Mouse (Mus musculus): ENCODE measurements around the gene Abhd2.
A peak's percentile ranks its signal among the peaks of the same experiment; 100 is the strongest.
"Not testable (repeated sequence)": the region's sequence is repeated elsewhere in the genome, so short reads cannot be mapped to it uniquely, and the experiment has no call there.

Gene Abhd2

GRCm38 (mm10) chr7:79266228-79266627, 6.8 kb upstream of the Abhd2 start:
- no peak for DNase-seq (ENCODE audit: low spot score in 2 of 2)

- no peak for DNase-seq (ENCODE audit: low spot score in 2 of 2)
Measured at GRCm38 (mm10) chr7:79267690-79268388, 5.2 kb upstream of the Abhd2 start.

- no peak for DNase-seq (ENCODE audit: low spot score in 2 of 2)
Measured at GRCm38 (mm10) chr7:79268897-79269296, 4.1 kb upstream of the Abhd2 start.

- DNase-seq (ENCODE audit: low spot score in 2 of 2), result no peak
Measured at GRCm38 (mm10) chr7:79269411-79269810, 3.6 kb upstream of the Abhd2 start.

- no peak for DNase-seq (ENCODE audit: low spot score in 2 of 2)
Measured at GRCm38 (mm10) chr7:79269866-79270265, 3.1 kb upstream of the Abhd2 start.

GRCm38 (mm10) chr7:79270961-79271387, 2.0 kb upstream of the Abhd2 start:
- no peak for DNase-seq (ENCODE audit: low spot score in 2 of 2)

- no peak for DNase-seq (ENCODE audit: low spot score in 2 of 2)
Measured at GRCm38 (mm10) chr7:79271861-79272788, 874 bp upstream of the Abhd2 start.

- no peak for DNase-seq (ENCODE audit: low spot score in 2 of 2)
Measured at GRCm38 (mm10) chr7:79273738-79274472, 906 bp downstream of the Abhd2 start.

GRCm38 (mm10) chr7:79274473-79275010, 1.5 kb downstream of the Abhd2 start:
- DNase-seq (ENCODE audit: low spot score in 2 of 2), result no peak

GRCm38 (mm10) chr7:79275345-79275744, 2.3 kb downstream of the Abhd2 start:
- DNase-seq (ENCODE audit: low spot score in 2 of 2), result peak in 1 of 2 experiments; percentile 13

GRCm38 (mm10) chr7:79278432-79278831, 5.4 kb downstream of the Abhd2 start:
- no peak for DNase-seq (ENCODE audit: low spot score in 2 of 2)

GRCm38 (mm10) chr7:79279376-79280029, 6.5 kb downstream of the Abhd2 start:
- peak; percentile 37 to 40 for DNase-seq (ENCODE audit: low spot score in 2 of 2)

GRCm38 (mm10) chr7:79282883-79283670, 10.1 kb downstream of the Abhd2 start:
- no peak for DNase-seq (ENCODE audit: low spot score in 2 of 2)

GRCm38 (mm10) chr7:79283671-79283941, 10.6 kb downstream of the Abhd2 start:
- DNase-seq (ENCODE audit: low spot score in 2 of 2), result not testable (repeated sequence)

- no peak for DNase-seq (ENCODE audit: low spot score in 2 of 2)
Measured at GRCm38 (mm10) chr7:79284160-79284888, 11.3 kb downstream of the Abhd2 start.

- DNase-seq (ENCODE audit: low spot score in 2 of 2), result no peak
Measured at GRCm38 (mm10) chr7:79284889-79285280, 11.9 kb downstream of the Abhd2 start.

- no peak for DNase-seq (ENCODE audit: low spot score in 2 of 2)
Measured at GRCm38 (mm10) chr7:79285408-79285807, 12.4 kb downstream of the Abhd2 start.

GRCm38 (mm10) chr7:79287226-79287625, 14.2 kb downstream of the Abhd2 start:
- DNase-seq (ENCODE audit: low spot score in 2 of 2), result peak in 1 of 2 experiments; percentile 15

- DNase-seq (ENCODE audit: low spot score in 2 of 2), result no peak
Measured at GRCm38 (mm10) chr7:79287928-79288327, 14.9 kb downstream of the Abhd2 start.

- no peak for DNase-seq (ENCODE audit: low spot score in 2 of 2)
Measured at GRCm38 (mm10) chr7:79288422-79288821, 15.4 kb downstream of the Abhd2 start.

Data from natural killer cell, adult 2 months (primary cell).